Mouse (Mus musculus) testis, adult 2 months (tissue): ENCODE results near the gene Ap1m2. TPM values are rescaled to one million over a fixed set of nuclear protein-coding genes. Genes with fewer than 3 reads are reported as not detected.

ENCODE experiments used
- H3K27ac ChIP-seq: fragments of 200-500 bp; 2 replicates; pipeline ENCODE4 v1.5.1; 2012; ENCODE audit warnings: low read depth, low read length; ENCODE audit not compliant: control insufficient read depth, insufficient read depth
- H3K27me3 ChIP-seq: fragments of 200-500 bp; 2 replicates; pipeline ENCODE4 v1.6.1; 2012; ENCODE audit warnings: mild to moderate bottlenecking, low read length, moderate library complexity; ENCODE audit not compliant: control insufficient read depth, insufficient read depth
- H3K36me3 ChIP-seq: fragments of 200-500 bp; 2 replicates; pipeline ENCODE4 v1.6.1; 2012; ENCODE audit warnings: mild to moderate bottlenecking, low read length; ENCODE audit not compliant: control insufficient read depth, insufficient read depth
- H3K4me1 ChIP-seq: fragments of 200-500 bp; 2 replicates; pipeline ENCODE4 v1.6.1; 2012; ENCODE audit warnings: low read length; ENCODE audit not compliant: control insufficient read depth, insufficient read depth
- H3K4me3 ChIP-seq: fragments of 200-500 bp; 2 replicates; pipeline ENCODE4 v1.5.1; 2012; ENCODE audit warnings: low read depth, mild to moderate bottlenecking, low read length, moderate library complexity, mixed read lengths; ENCODE audit not compliant: control insufficient read depth
- CTCF ChIP-seq: fragments of 200-500 bp; IDR thresholded peaks from 2 replicates; pipeline ENCODE4 v1.5.1; 2012; ENCODE audit warnings: low read depth, mild to moderate bottlenecking, inconsistent platforms, low read length, moderate library complexity; ENCODE audit not compliant: control insufficient read depth, insufficient read depth, insufficient replicate concordance
- POLR2A ChIP-seq: fragments of 200-500 bp; IDR thresholded peaks from 2 replicates; pipeline ENCODE4 v1.6.1; 2012; ENCODE audit warnings: low read depth, mild to moderate bottlenecking, inconsistent platforms, low read length, moderate library complexity; ENCODE audit not compliant: control insufficient read depth
- polyA plus RNA-seq: library from polyadenylated mRNA; depleted of rRNA; stranded (reverse); fragments of >200 nt; gene quantifications from 2 replicates; pipeline ENCODE4 v1.2.3, GENCODE M21; 2012

Ap1m2 gene
- polyA plus RNA-seq, 1 experiment, result 3.0 TPM

DNA sequence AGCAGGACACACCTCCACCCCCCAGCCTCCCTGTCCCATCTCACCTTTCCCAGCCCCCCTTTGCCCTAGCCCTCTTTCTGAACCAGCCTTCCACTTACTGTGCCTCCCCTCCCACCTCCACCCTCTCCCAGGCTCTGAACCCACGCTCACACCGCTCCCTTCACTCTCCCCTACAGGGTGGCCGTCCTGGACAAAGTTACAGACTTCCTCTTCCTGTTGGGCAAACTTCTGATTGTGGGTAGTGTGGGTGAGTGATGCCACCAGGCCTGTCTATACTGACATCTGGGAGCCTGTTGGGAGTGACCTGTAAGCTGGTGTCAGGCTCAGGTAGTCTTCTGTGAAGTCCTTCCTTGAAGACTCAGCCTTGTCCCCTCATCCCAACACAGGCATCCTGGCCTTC is 36.0 kb upstream of the Ap1m2 start:
- Histone ChIP-seq H3K4me1 (no peaks in the 10 kb centered on the region; the same call in 1 of the 2 replicates), H3K4me3 (no peak overlapping the region), H3K27me3 (no peaks in the 10 kb centered on the region), H3K36me3 (no peaks in the 10 kb centered on the region), H3K27ac (no peak overlapping the region)
- TF ChIP-seq CTCF (no peak), POLR2A (no peak)

DNA sequence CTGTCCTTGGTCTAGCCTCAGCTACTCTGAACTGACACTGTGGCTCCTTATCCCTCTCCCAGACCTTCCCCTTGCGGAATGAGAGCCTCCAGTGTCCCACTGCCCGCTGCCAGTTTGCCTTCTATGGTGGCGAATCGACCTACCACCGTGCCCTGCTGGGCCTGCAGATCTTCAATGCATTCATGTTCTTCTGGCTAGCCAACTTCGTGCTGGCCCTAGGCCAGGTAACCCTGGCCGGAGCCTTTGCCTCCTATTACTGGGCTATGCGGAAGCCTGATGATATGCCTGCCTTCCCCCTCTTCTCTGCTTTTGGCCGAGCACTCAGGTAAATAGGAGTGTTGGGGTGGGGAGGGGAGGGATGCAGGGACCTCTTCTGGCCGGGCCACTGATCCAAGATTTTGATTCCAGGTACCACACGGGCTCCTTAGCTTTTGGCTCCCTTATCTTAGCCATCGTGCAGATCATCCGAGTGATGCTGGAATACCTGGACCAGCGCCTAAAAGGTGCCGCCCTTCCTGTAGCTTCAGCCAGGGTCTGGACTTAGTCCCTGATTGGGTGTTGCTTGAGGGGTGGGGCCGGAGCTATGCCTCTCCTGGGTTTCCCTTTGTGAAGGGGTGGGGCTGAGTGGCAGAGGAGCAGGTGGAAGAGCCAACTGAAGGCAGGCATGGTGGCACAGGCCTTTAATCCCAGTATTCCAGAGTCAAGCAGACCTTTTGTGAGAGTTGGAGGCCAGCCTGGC is 34.7 kb upstream of the Ap1m2 start:
- no peaks in the 10 kb centered on the region for H3K36me3 ChIP-seq
- no peak overlapping the region for H3K4me3 ChIP-seq
- H3K27ac ChIP-seq, result no peak overlapping the region
- H3K27me3 ChIP-seq, result no peaks in the 10 kb centered on the region
- no peaks in the 10 kb centered on the region; the same call in 1 of the 2 replicates for H3K4me1 ChIP-seq
- TF ChIP-seq CTCF (no peak), POLR2A (no peak)

DNA sequence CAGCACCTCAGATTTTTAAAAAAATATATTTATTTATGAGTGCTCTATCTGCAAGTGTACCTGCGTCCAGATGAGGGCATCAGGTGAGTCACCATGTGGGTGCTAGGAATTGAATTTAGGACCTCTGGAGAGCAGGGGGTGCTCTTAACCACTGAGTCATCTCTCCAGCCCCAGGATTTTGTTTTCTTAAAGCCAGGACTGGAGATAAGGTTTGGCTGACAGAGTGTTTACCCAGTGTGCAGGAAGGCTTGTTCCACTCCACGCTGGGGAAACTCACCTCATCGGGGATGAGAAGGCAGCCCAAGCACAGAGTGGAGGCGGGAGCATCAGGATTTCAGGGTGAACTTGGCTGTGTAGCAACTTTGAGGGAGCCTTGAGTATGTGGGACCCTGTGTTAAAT is 28.3 kb upstream of the Ap1m2 start:
- no peak overlapping the region for H3K27ac ChIP-seq
- H3K4me1 ChIP-seq, result peaks cover 3% of the 10 kb centered on the region
- H3K27me3 ChIP-seq, result no peaks in the 10 kb centered on the region
- H3K36me3 ChIP-seq, result no peaks in the 10 kb centered on the region
- H3K4me3 ChIP-seq, result no peak overlapping the region
- TF ChIP-seq CTCF (no peak), POLR2A (no peak)

DNA sequence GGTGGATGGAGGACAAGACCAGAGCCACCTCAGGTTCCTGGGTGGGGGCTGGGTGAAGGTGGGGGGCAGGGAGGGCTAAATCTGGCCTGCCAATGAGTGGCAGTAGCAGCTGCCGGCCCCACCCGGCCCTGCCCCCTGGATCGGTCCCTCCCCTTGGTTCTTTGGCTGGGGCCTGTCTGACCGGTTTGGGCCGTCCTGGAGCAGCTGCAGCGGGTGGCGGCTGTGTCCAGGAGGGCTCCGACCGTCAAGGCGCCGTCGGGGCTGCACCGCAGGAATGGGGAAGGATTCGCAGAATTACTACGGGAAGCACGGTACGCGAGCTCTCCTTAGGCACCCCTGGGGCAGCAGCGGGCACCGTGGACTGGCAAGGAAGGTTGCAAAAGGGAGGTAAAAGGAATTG is 25.5 kb upstream of the Ap1m2 start:
- H3K27me3 ChIP-seq, result no peaks in the 10 kb centered on the region
- H3K27ac ChIP-seq, result no peak overlapping the region
- no peak overlapping the region for H3K4me3 ChIP-seq
- no peak for TF ChIP-seq POLR2A
- no peak for TF ChIP-seq CTCF
- H3K4me1 ChIP-seq, result peaks cover 4% of the 10 kb centered on the region
- H3K36me3 ChIP-seq, result no peaks in the 10 kb centered on the region

DNA sequence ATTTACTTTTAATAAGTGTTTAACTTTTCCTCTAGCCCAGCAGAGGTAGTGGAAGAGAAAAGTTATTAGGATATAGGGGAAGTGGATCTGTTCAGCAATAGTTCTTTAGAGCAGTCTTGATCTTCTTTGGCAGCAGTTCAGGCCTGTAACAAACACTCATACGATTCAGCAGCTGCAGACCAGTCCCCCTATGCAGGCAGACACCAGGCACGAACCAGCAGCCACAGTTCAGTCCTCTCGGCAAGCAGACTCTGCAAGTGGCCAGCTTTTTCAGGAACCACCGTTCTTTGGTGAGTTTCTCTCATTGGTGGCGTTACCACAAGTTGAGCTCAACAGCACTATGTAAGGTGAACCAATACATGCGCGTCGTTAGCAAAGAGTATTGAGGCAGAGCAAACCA is 24.4 kb upstream of the Ap1m2 start:
- H3K4me3 ChIP-seq, result no peak overlapping the region
- TF ChIP-seq POLR2A (no peak), CTCF (no peak)
- H3K27ac ChIP-seq, result no peak overlapping the region
- H3K36me3 ChIP-seq, result no peaks in the 10 kb centered on the region
- H3K27me3 ChIP-seq, result no peaks in the 10 kb centered on the region
- H3K4me1 ChIP-seq, result peaks cover 7% of the 10 kb centered on the region

DNA sequence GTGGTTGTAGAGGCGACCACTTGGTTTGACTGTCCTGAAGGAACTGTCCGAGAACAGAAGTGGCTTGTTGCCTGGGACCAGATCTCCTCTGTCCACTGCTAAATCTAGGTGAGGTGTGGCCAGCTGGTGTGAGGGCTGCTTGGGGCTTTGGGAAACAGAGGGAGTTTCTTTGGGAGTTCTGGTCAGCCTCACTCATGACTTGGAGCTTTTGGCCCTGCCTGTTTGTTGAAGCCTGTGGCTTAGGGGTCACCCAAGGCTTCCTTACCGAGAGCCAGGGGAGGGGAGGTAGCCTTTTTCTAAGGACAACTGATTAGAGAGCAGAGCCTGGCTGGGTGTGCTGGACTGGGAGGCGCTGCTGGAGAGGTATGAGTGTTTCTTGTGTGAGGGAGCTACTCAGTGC is 23.3 kb upstream of the Ap1m2 start:
- H3K27me3 ChIP-seq, result no peaks in the 10 kb centered on the region
- H3K27ac ChIP-seq, result no peak overlapping the region
- H3K4me1 ChIP-seq, result peaks cover 7% of the 10 kb centered on the region
- TF ChIP-seq POLR2A (no peak), CTCF (no peak)
- H3K4me3 ChIP-seq, result no peak overlapping the region
- H3K36me3 ChIP-seq, result no peaks in the 10 kb centered on the region

DNA sequence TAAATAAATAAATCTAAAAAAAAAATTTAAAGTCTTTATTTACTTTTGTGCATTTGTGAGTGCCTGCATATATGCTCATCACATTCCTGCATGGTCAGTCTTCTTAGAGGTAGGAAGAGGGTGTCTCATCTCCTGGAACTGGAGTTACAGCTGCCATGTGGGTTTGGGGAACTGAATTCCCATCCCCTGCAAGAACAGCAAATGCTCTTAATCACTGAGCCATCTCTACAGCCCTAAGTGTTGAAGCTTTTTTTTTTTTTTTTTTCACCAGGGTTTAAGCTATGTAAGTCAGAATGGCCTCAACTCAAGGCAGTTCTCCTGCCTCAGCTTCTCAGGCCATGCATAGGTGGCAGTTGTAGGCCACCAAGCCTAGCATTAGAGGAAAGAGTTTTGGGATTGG is 22.6 kb upstream of the Ap1m2 start:
- Histone ChIP-seq H3K36me3 (no peaks in the 10 kb centered on the region), H3K27ac (no peak overlapping the region), H3K27me3 (no peaks in the 10 kb centered on the region), H3K4me1 (peaks cover 7% of the 10 kb centered on the region), H3K4me3 (no peak overlapping the region)
- no peak for TF ChIP-seq CTCF
- no peak for TF ChIP-seq POLR2A

DNA sequence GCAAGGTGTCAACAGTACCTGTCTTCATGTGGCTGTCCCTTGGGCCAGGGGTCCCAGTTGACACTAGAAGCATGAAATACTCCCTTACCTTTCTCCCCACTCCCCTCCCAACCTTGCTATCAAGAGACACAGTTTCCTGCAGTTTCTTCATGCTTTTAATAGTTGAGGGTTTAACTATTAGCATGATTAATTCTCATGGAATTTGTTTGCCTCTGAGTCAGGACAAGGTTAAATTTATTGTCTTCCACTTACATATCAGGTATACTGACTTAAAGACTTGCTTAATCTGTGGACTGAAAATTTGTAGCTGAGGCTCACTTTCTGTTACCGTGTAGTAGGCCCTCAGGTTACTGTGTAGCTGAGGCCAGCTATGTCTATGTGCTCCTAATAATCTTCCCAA is 21.4 kb upstream of the Ap1m2 start:
- TF ChIP-seq CTCF (no peak), POLR2A (no peak)
- H3K4me1 ChIP-seq, result peaks cover 10% of the 10 kb centered on the region
- no peak overlapping the region for H3K4me3 ChIP-seq
- no peak overlapping the region for H3K27ac ChIP-seq
- H3K27me3 ChIP-seq, result no peaks in the 10 kb centered on the region
- H3K36me3 ChIP-seq, result no peaks in the 10 kb centered on the region
